Mouse (Mus musculus) thymus, postnatal 0 days (tissue): ENCODE data around the gene Rab3b. TPM values are rescaled to one million over a fixed set of nuclear protein-coding genes. Genes with fewer than 3 reads are reported as not detected.

Experiments
- DNase-seq: peaks from one replicate; pipeline ENCODE4 v3.0.0-alpha.2; 2015; ENCODE audit warnings: low spot score
- polyA plus RNA-seq: library from polyadenylated mRNA; unstranded; fragments of >200 nt; fragmentation: Nextera tagmentation; extraction: Ambion mirVana; gene quantifications from 2 replicates; pipeline ENCODE4 v1.2.1, GENCODE M21; 2015

Gene Rab3b
- polyA plus RNA-seq, 1 experiment from 2014 or later: 4.0 TPM

DNA sequence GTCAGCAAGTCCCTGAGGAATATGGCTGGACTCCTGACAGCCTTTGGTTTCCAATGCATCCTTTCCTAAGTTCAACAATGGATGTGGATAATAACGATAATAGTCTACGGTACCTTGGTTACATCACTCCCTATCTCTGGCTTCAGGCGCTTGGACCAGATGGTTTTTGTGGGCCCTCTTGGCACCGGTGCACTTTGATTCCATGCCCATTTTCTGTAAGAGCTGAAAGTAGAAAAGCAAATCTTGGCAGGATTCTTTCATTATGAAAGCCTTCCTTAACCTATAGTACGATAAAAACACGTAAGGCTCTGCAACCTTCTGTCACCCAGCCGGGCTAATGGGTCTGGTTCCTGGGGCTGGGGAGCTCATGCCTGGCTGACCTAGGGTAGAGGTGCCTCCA lies 70.3 kb downstream of the Rab3b start:
- DNase-seq: no peak

DNA sequence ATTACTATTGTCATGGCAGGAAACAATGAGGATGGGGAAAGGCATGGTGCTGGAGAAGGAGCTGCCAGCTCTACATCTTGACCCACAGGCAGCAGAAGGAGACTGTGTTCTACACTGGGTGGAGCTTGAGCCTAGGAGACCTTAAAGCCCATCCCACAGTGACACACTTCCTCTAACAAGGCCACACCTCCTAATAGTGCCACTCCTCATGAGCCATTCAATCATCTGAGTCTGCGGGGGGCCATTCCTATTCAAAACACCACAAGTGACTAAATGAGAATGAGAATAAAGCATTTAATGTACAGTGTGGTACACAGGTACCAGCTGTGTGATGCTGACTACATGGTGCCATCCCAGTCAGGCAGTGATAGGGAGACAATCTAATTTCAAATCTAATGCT lies 71.3 kb downstream of the Rab3b start:
- no peak for DNase-seq

- DNase-seq: no peak
These were observed 72.8 kb downstream of the Rab3b start for GRCm38 (mm10) chr4:108951663-108952062.

GRCm38 (mm10) chr4:108959696-108960095 lies 80.8 kb downstream of the Rab3b start:
- no peak for DNase-seq

DNA sequence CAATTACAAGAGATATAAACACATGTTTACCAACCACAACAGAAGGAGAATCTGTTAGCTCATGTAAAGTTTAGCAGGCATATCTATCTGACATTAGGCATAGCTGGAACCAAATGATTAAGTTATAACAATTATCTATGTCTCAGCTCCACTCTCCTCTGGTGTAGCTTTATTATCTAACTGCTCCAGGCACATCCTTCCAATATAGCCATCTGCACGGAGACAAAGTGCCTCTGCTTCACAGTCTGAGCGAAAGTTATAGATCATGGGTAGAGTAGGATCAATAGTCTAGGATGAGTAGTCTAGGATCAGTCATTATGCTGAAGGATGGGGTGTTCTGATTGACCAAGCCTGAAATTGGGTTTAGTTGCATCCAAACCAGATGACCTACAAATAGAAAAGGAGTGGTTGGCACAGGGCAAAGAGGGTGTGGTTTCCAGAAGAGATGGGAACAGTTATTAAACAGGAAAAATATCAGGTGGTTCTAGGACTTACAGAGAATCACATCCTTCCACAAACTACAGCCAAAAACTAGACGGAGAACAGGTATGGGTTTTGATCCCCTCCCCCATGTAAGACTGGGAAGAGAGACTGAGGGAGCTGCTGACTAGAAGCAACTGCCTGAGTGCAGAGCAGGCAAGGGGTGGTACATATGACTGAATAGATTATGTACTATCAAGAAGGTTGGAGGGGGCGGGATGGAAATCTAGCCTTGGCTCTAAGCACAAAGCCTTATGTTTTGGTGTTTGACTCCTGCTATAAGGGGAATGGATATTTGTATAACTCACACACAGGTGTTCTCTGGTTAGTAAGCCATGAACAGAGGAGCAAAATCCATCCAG lies 82.0 kb downstream of the Rab3b start:
- no peak for DNase-seq

GRCm38 (mm10) chr4:108963017-108963416 lies 84.2 kb downstream of the Rab3b start:
- DNase-seq: no peak

GRCm38 (mm10) chr4:108969517-108969916 lies 90.7 kb downstream of the Rab3b start:
- DNase-seq: no peak

- DNase-seq: no peak
These were observed 92.2 kb downstream of the Rab3b start for GRCm38 (mm10) chr4:108971054-108971453.

DNA sequence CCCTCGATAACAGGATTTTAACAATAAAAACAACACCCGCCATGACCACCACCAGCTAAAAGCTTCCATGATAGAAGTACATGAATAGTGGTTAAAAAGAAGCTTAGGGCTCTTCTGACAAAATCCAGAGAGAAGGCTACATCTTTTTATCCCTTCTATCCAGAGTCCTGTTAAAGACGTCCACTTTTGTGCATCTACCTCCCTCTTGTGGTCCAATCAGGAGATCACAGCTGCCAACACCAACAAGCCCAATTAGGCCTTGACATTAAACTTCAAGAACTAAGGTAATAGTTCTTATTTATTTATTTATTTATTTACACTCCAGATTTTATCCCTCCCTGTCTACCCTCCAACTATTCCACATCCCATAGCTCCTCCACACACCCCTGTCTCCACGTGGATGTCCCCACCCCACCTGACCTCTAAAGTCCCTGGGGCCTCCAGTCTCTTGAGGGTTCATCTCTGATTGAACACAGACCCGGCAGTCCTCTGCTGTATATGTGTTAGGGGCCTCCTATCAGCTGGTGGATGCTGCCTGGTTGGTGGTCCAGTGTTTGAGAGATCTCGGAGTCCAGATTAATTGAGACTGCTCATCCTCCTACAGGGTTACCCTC lies 97.7 kb downstream of the Rab3b start:
- peak; percentile 26 for DNase-seq

GRCm38 (mm10) chr4:108986833-108987472 lies 108.1 kb downstream of the Rab3b start:
- no peak for DNase-seq

- DNase-seq: peak; percentile 36
These were observed 108.6 kb downstream of the Rab3b start for GRCm38 (mm10) chr4:108987473-108987842.

- DNase-seq: no peak
These were observed 110.6 kb downstream of the Rab3b start for GRCm38 (mm10) chr4:108989430-108989829.

DNA sequence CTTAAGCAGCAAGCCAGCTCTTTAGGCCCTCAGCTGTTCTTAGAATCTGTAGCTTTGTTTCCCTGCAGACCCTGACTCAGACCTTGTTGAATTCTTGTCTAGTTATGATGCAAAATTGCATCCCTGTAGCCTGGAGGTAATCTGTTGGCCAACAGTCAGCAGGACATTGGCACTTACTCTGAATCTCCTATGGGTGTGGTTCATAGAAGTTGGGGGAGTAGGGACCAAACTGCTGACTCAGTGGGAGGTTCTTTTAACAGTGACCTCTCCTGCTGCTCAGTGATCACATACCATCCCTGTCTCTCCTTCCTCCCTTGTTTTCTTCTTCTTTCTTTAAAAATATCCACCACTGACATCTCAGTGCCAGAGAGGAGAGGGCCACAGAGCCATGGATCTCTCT lies 111.2 kb downstream of the Rab3b start:
- no peak for DNase-seq

DNA sequence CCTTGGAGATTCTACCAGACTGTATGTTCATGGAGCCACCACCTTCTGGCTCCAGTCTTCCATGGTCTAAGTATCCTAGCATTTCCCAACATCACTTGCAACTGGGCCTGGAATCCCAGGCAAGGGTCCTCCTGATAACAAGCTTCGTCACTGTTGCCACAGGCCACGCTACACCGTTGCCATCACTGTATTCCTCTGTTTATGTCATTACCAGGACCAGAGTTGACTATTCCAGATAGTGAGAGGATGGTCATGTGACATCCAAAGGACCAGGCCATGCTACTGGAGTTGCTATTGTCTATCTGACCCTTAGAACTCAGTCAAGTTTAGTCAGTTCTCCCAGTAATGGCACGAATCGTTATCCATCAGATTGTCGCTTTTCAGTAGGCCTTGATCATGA lies 111.7 kb downstream of the Rab3b start:
- no peak for DNase-seq

DNA sequence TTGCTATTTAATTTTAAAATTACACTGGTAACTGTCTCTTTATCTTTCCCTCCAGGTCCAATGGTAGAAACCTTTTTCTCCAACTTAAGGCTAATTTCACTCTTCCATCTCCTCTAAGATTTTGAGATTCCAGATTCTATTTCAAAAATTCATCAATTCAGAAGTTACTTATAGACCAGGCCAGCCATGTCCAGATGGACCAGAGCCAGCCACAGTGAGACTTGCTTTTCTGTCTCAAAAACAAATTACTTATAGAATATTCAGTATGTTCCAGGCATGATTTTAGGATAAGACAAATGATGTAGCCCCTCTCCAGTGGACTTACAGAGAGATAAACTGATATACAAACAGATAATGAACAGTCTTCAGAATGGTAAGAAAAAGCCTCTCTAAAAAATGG lies 112.9 kb downstream of the Rab3b start:
- DNase-seq: no peak

Other genes with a start within 250 kb of the Rab3b start
- 0.21 and 0.59 TPM in 2 replicates for gene 3110021N24Rik, start 159.4 kb upstream of the Rab3b start, polyA plus RNA-seq
- gene Zfyve9, start 98.3 kb upstream of the Rab3b start, polyA plus RNA-seq: 0.94 and 1.2 TPM in 2 replicates
- 184 and 187 TPM in 2 replicates for gene Btf3l4, start 45.4 kb upstream of the Rab3b start, polyA plus RNA-seq
- gene Txndc12, start 44.5 kb upstream of the Rab3b start, polyA plus RNA-seq: 50.5 and 53.4 TPM in 2 replicates
- gene Kti12, start 31.3 kb upstream of the Rab3b start, polyA plus RNA-seq: 81.5 and 83.2 TPM in 2 replicates
- 0.94 and 2.5 TPM in 2 replicates for gene A730015C16Rik, start 30.4 kb upstream of the Rab3b start, polyA plus RNA-seq
- gene Nrd1, start 121.6 kb downstream of the Rab3b start, polyA plus RNA-seq: 42.1 and 52.5 TPM in 2 replicates